Mouse (Mus musculus) gastrocnemius, postnatal 25 days (tissue): Measurements from ENCODE around the gene Tm9sf4. TPM values are rescaled to one million over a fixed set of nuclear protein-coding genes. Genes with fewer than 3 reads are reported as not detected.

Experiments
- DNase-seq: peaks from one replicate; pipeline ENCODE4 v3.0.0; 2022
- long read RNA-seq, 2 experiments: library from polyadenylated mRNA; stranded (forward); transcript quantifications; one replicate each; pipeline ENCODE4 v2.0.0; 2021
- total RNA-seq, 2 experiments: library from RNA; stranded (reverse); gene quantifications; 1 replicate in 1 of 2; 2 replicates in 1 of 2; pipeline ENCODE4 v1.2.3; 2021

Tm9sf4 gene
- total RNA-seq: 10 to 100 TPM; 33.7 to 34.9 TPM
- long read RNA-seq, experiment 1, transcript Tm9sf4-201 (18 exons, 3,896 nt): major isoform, 8 of 16 reads
- long read RNA-seq, experiment 1, partial matches to known transcripts: 1 of 16 reads
- long read RNA-seq, experiment 1, other reads (novel, unspliced or antisense): 7 of 16 reads
- long read RNA-seq, experiment 2, transcript Tm9sf4-201 (18 exons, 3,896 nt): major isoform, 21 of 31 reads
- long read RNA-seq, experiment 2, partial matches to known transcripts: 7 of 31 reads
- long read RNA-seq, experiment 2, other reads (novel, unspliced or antisense): 3 of 31 reads

- DNase-seq: peak; percentile 82
These were observed at the start of gene Tm9sf4 for GRCm38 (mm10) chr2:153160844-153161683. TSS of gene Tm9sf4 (plus strand) at chr2:153161303.

GRCm38 (mm10) chr2:153115679-153116081 lies 45.4 kb upstream of the Tm9sf4 start:
- peak; percentile 2 for DNase-seq

- DNase-seq: peak; percentile 8
These were observed 44.0 kb upstream of the Tm9sf4 start for GRCm38 (mm10) chr2:153117051-153117486.

- DNase-seq: no peak
These were observed 41.6 kb upstream of the Tm9sf4 start for GRCm38 (mm10) chr2:153119488-153119887.

GRCm38 (mm10) chr2:153120126-153120525 lies 41.0 kb upstream of the Tm9sf4 start:
- DNase-seq: no peak

- no peak for DNase-seq
These were observed 39.1 kb upstream of the Tm9sf4 start for GRCm38 (mm10) chr2:153121821-153122615.

- no peak for DNase-seq
These were observed 38.4 kb upstream of the Tm9sf4 start for GRCm38 (mm10) chr2:153122701-153123100.

GRCm38 (mm10) chr2:153125875-153126274 lies 35.2 kb upstream of the Tm9sf4 start:
- no peak for DNase-seq

GRCm38 (mm10) chr2:153131019-153131418 lies 30.1 kb upstream of the Tm9sf4 start:
- DNase-seq: no peak

- DNase-seq: no peak
These were observed 26.9 kb upstream of the Tm9sf4 start for GRCm38 (mm10) chr2:153134237-153134636.

- no peak for DNase-seq
These were observed 24.9 kb upstream of the Tm9sf4 start for GRCm38 (mm10) chr2:153136211-153136610.

- no peak for DNase-seq
These were observed 21.9 kb upstream of the Tm9sf4 start for GRCm38 (mm10) chr2:153139158-153139557.

- no peak for DNase-seq
These were observed 21.0 kb upstream of the Tm9sf4 start for GRCm38 (mm10) chr2:153139996-153140613.

GRCm38 (mm10) chr2:153142620-153143199 lies 18.4 kb upstream of the Tm9sf4 start:
- DNase-seq: no peak

GRCm38 (mm10) chr2:153145346-153145745 lies 15.8 kb upstream of the Tm9sf4 start:
- DNase-seq: no peak

- no peak for DNase-seq
These were observed 13.9 kb upstream of the Tm9sf4 start for GRCm38 (mm10) chr2:153147236-153147635.

- DNase-seq: peak; percentile 27
These were observed 13.4 kb upstream of the Tm9sf4 start for GRCm38 (mm10) chr2:153147715-153148114.

- no peak for DNase-seq
These were observed 11.4 kb upstream of the Tm9sf4 start for GRCm38 (mm10) chr2:153149742-153150141.

GRCm38 (mm10) chr2:153151026-153151425 lies 10.1 kb upstream of the Tm9sf4 start:
- no peak for DNase-seq

- DNase-seq: no peak
These were observed 9.0 kb upstream of the Tm9sf4 start for GRCm38 (mm10) chr2:153151926-153152665.

- DNase-seq: no peak
These were observed 8.1 kb upstream of the Tm9sf4 start for GRCm38 (mm10) chr2:153153033-153153450.
